Mouse (Mus musculus) midbrain, postnatal 0 days (tissue): ENCODE measurements at regions not wholly inside any gene's neighbourhood (a gene's known extent, or its start where the extent isn't known, plus 50 kb on each side); places are given as distances from the start of the nearest gene placed in this dataset.
"Not testable (repeated sequence)": the region's sequence is repeated elsewhere in the genome, so short reads cannot be mapped to it uniquely, and the experiment has no call there.

ENCODE experiments used
- ATAC-seq: fragments of 200-750 bp; cut with Nextera tagmentation; 2 replicates; pipeline ENCODE4 v1.8.0; 2017; ENCODE audit warnings: moderate number of reproducible peaks, mild to moderate bottlenecking, moderate TSS enrichment, moderate library complexity; ENCODE audit not compliant: low FRiP score
- DNase-seq: peaks from one replicate; pipeline ENCODE4 v3.0.0-alpha.2; 2015; ENCODE audit warnings: low spot score
- H3K27ac ChIP-seq: fragments of 300-500 bp; sonication (generic); 2 replicates; pipeline ENCODE4 v1.5.1; 2014; ENCODE audit warnings: low read depth, mild to moderate bottlenecking, low read length, mixed read lengths
- H3K27me3 ChIP-seq: fragments of 300-500 bp; sonication (generic); 2 replicates; pipeline ENCODE4 v1.6.1; 2014; ENCODE audit warnings: low read length, control low read depth, mixed read lengths; ENCODE audit not compliant: insufficient read depth
- H3K36me3 ChIP-seq: fragments of 300-500 bp; sonication (generic); 2 replicates; pipeline ENCODE4 v1.6.1; 2014; ENCODE audit warnings: low read length, control low read depth, mixed read lengths; ENCODE audit not compliant: insufficient read depth
- H3K4me1 ChIP-seq: fragments of 300-500 bp; sonication (generic); 2 replicates; pipeline ENCODE4 v1.6.1; 2014; ENCODE audit warnings: mild to moderate bottlenecking, control low read depth, antibody characterized with exemption, low read length, mixed read lengths; ENCODE audit not compliant: insufficient read depth
- H3K4me2 ChIP-seq: fragments of 300-500 bp; sonication (generic); 2 replicates; pipeline ENCODE4 v1.6.1; 2014; ENCODE audit warnings: low read depth, mild to moderate bottlenecking, low read length, mixed read lengths; ENCODE audit not compliant: poor library complexity, severe bottlenecking
- H3K4me3 ChIP-seq: fragments of 300-500 bp; sonication (generic); 2 replicates; pipeline ENCODE4 v1.5.1; 2014; ENCODE audit warnings: low read depth, mild to moderate bottlenecking, low read length, moderate library complexity
- H3K9ac ChIP-seq: fragments of 300-500 bp; sonication (generic); replicated peaks from 2 replicates; pipeline ENCODE4 v1.6.1; 2014; ENCODE audit warnings: mild to moderate bottlenecking, low read length, moderate library complexity, mixed read lengths; ENCODE audit not compliant: poor library complexity, severe bottlenecking
- H3K9me3 ChIP-seq: fragments of 300-500 bp; sonication (generic); 2 replicates; pipeline ENCODE4 v1.6.1; 2016; ENCODE audit warnings: low read length, control low read depth
- CTCF ChIP-seq: IDR thresholded peaks from 2 replicates; pipeline ENCODE4 v1.5.1; 2016; ENCODE audit warnings: antibody characterized with exemption, mild to moderate bottlenecking
- WGBS: fragments of 180-500 bp; shearing (Covaris S2); extraction: QIAGEN DNeasy Blood & Tissue Kit; methylation state at CpG from one replicate; pipeline ENCODE4 v1.1.7; 2014; 5-methylcytosine and 5-hydroxymethylcytosine counted together

- no peak overlapping the region for H3K27ac ChIP-seq
- H3K4me2 ChIP-seq, result no peak overlapping the region
- ATAC-seq (no peak), DNase-seq (peak; percentile 8)
- no peaks in the 10 kb centered on the region for H3K4me1 ChIP-seq
- no peak overlapping the region for H3K9ac ChIP-seq
- H3K4me3 ChIP-seq, result no peak overlapping the region
- no peaks in the 10 kb centered on the region for H3K9me3 ChIP-seq
- H3K36me3 ChIP-seq, result no peaks in the 10 kb centered on the region
- no peak for TF ChIP-seq CTCF
- no peaks in the 10 kb centered on the region for H3K27me3 ChIP-seq
Observed at GRCm38 (mm10) chr16:12706907-12707306, 402.6 kb upstream of the Ercc4 start.

DNA sequence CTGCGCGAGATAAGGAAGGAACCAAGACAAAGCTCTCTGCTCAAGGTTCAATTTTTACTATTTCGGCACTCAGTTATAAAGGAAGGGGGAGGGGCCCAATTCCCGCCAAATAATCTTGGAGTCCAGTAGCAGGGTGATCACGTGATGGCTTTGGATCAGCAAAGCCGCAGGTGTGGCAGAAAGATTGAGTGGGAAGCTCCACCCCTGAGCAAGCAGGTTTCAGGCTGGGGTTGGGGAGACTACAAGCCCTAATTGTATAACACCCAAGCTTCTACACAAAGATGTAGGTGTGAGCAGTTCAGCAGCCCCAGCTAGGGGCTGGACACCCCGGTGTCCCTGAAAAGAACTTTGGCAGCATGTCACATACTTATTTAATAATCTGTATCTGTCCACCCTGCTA is 388.1 kb upstream of the Ercc4 start:
- ATAC-seq, DNase-seq, H3K4me1 ChIP-seq, H3K9me3 ChIP-seq, H3K36me3 ChIP-seq, H3K4me2 ChIP-seq, H3K27ac ChIP-seq, H3K27me3 ChIP-seq, H3K4me3 ChIP-seq, H3K9ac ChIP-seq: not testable (repeated sequence)
- 72% methylated on average over 4 of the region's 7 CpGs for WGBS

DNA sequence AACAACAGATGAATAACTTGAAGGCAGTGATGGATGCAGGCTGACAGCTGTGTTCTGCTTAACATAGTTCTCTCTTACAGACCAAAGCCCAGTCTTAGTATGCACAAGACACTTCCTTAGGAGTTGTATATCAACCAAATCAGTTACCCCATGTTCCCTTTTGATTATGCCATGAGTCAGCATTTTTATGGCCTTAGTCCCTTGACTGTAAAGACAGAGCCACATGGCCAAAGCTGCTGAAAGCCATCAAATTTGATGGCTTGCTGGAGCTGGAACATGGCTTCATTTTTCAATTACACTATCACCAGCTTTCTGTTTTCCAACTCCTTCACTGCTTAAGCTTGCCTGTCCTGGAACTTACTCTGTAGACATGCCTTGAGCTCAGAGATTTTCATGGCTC is 383.4 kb upstream of the Ercc4 start:
- DNase-seq (no peak), ATAC-seq (no peak)
- no peak for TF ChIP-seq CTCF
- no peak overlapping the region for H3K4me3 ChIP-seq
- H3K4me1 ChIP-seq, result no peaks in the 10 kb centered on the region
- H3K9ac ChIP-seq, result no peak overlapping the region
- no peaks in the 10 kb centered on the region for H3K9me3 ChIP-seq
- no peaks in the 10 kb centered on the region for H3K36me3 ChIP-seq
- H3K27ac ChIP-seq, result no peak overlapping the region
- no peaks in the 10 kb centered on the region for H3K27me3 ChIP-seq
- no peak overlapping the region for H3K4me2 ChIP-seq

DNA sequence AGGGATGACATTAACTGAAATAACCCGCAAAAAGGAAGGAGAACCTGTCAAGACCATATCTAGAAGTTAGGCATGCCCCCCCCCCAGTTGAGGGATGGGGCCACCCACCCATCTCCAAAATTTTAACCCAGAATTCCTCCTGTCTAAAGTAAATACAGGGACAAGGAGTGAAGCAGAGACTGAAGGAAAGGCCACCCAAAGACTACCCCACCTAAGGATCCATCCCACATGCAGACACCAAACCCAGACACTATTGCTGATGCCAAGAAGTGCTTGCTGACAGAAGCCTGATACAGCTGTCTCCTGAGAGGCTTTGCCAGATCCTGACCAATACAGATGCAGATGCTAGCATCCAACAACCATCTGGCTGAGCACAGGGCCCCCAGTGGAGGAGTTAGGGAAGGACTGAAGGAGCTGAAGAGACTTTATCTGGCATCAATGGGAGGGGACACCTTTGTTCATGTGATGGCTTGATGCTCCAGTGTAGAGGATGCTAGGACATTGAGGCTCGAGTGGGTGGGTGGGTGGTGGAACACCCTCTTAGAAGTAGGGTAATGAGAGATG is 379.2 kb upstream of the Ercc4 start:
- not testable (repeated sequence) for H3K4me1 ChIP-seq, H3K27ac ChIP-seq, H3K36me3 ChIP-seq, H3K27me3 ChIP-seq, H3K4me2 ChIP-seq, H3K9ac ChIP-seq, H3K9me3 ChIP-seq, DNase-seq, ATAC-seq, H3K4me3 ChIP-seq
- 74% methylated on average over 2 of the region's 2 CpGs for WGBS

DNA sequence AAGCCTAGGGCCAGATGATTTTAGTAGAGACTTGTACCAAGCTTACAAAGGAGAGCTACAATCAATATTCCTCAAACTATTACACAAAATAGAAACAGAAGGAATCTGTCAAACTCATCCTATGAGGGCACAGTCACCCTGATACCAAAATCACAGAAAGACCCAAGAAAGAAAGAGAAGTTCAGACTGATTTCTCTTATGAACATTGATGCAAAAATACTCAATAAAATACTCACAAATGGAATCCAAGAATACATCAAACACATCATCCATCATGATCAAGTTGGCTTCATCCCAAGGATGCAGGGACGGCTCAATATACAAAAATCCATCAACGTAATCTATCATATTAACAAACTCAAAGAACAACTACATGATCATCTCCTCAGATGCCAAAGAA is 377.9 kb upstream of the Ercc4 start:
- Histone ChIP-seq H3K4me1 (no peaks in the 10 kb centered on the region), H3K9ac (no peak overlapping the region), H3K9me3 (no peaks in the 10 kb centered on the region), H3K36me3 (no peaks in the 10 kb centered on the region), H3K4me2 (no peak overlapping the region), H3K4me3 (no peak overlapping the region), H3K27ac (no peak overlapping the region), H3K27me3 (no peaks in the 10 kb centered on the region)
- TF ChIP-seq CTCF, result no peak
- 95% methylated on average over 2 of the region's 2 CpGs for WGBS
- no peak for DNase-seq
- no peak for ATAC-seq

GRCm38 (mm10) chr16:12742472-12742871 is 367.0 kb upstream of the Ercc4 start:
- DNase-seq, result no peak
- Histone ChIP-seq H3K4me3 (no peak overlapping the region), H3K4me2 (no peak overlapping the region), H3K27me3 (no peaks in the 10 kb centered on the region), H3K4me1 (no peaks in the 10 kb centered on the region), H3K36me3 (no peaks in the 10 kb centered on the region), H3K9ac (no peak overlapping the region), H3K9me3 (no peaks in the 10 kb centered on the region), H3K27ac (no peak overlapping the region)
- no peak for TF ChIP-seq CTCF
- no peak for ATAC-seq

GRCm38 (mm10) chr16:12753181-12753580 is 356.3 kb upstream of the Ercc4 start:
- Histone ChIP-seq H3K4me2 (no peak overlapping the region), H3K27ac (no peak overlapping the region), H3K4me3 (no peak overlapping the region), H3K27me3 (no peaks in the 10 kb centered on the region), H3K9ac (no peak overlapping the region), H3K9me3 (no peaks in the 10 kb centered on the region), H3K36me3 (no peaks in the 10 kb centered on the region), H3K4me1 (no peaks in the 10 kb centered on the region)
- DNase-seq (no peak), ATAC-seq (no peak)
- no peak for TF ChIP-seq CTCF
- 91% methylated on average over 3 of the region's 3 CpGs for WGBS
